Mouse (Mus musculus): ENCODE data around the gene Csrnp1.

GRCm38 (mm10) chr9:119945173-119945900, 39.1 kb downstream of the Csrnp1 start:
- TF ChIP-seq CTCF (IDR thresholded peaks at IDR 0.05; ENCODE audit: low read depth, low read length): peak; percentile 83
- TF ChIP-seq GATA1 (IDR thresholded peaks at IDR 0.05; ENCODE audit: borderline replicate concordance, low read length): no peak
